Mouse (Mus musculus) ovary, postnatal 14 days (tissue): ENCODE results near the gene Sprr2a3.
"Not testable (repeated sequence)": the region's sequence is repeated elsewhere in the genome, so short reads cannot be mapped to it uniquely, and the experiment has no call there.

Experiments used
- DNase-seq: peaks from one replicate; pipeline ENCODE4 v3.0.0; 2022; ENCODE audit warnings: low spot score

The Sprr2a3 gene

GRCm38 (mm10) chr3:92285101-92285500, at the start of gene Sprr2a3:
Gene Sprr2a3, plus strand, starts transcription at chr3:92285417.
- not testable (repeated sequence) for DNase-seq

- not testable (repeated sequence) for DNase-seq
Observed at GRCm38 (mm10) chr3:92236463-92237189, 48.6 kb upstream of the Sprr2a3 start.

GRCm38 (mm10) chr3:92238736-92239135, 46.5 kb upstream of the Sprr2a3 start:
- DNase-seq: not testable (repeated sequence)

- not testable (repeated sequence) for DNase-seq
Observed at GRCm38 (mm10) chr3:92239197-92239596, 46.0 kb upstream of the Sprr2a3 start.

- DNase-seq: not testable (repeated sequence)
Observed at GRCm38 (mm10) chr3:92244833-92245232, 40.4 kb upstream of the Sprr2a3 start.

GRCm38 (mm10) chr3:92246245-92246644, 39.0 kb upstream of the Sprr2a3 start:
- DNase-seq: not testable (repeated sequence)

GRCm38 (mm10) chr3:92248494-92248893, 36.7 kb upstream of the Sprr2a3 start:
- DNase-seq: not testable (repeated sequence)

GRCm38 (mm10) chr3:92250450-92250849, 34.8 kb upstream of the Sprr2a3 start:
- DNase-seq: not testable (repeated sequence)

GRCm38 (mm10) chr3:92253860-92254259, 31.4 kb upstream of the Sprr2a3 start:
- not testable (repeated sequence) for DNase-seq

- not testable (repeated sequence) for DNase-seq
Observed at GRCm38 (mm10) chr3:92258526-92258925, 26.7 kb upstream of the Sprr2a3 start.

GRCm38 (mm10) chr3:92263462-92263861, 21.8 kb upstream of the Sprr2a3 start:
- not testable (repeated sequence) for DNase-seq

GRCm38 (mm10) chr3:92271414-92271985, 13.7 kb upstream of the Sprr2a3 start:
- not testable (repeated sequence) for DNase-seq

GRCm38 (mm10) chr3:92273504-92273903, 11.7 kb upstream of the Sprr2a3 start:
- DNase-seq: not testable (repeated sequence)

- not testable (repeated sequence) for DNase-seq
Observed at GRCm38 (mm10) chr3:92274018-92274417, 11.2 kb upstream of the Sprr2a3 start.

- DNase-seq: not testable (repeated sequence)
Observed at GRCm38 (mm10) chr3:92279663-92280062, 5.6 kb upstream of the Sprr2a3 start.

GRCm38 (mm10) chr3:92280963-92281606, 4.1 kb upstream of the Sprr2a3 start:
- DNase-seq: not testable (repeated sequence)

- DNase-seq: not testable (repeated sequence)
Observed at GRCm38 (mm10) chr3:92288489-92288888, 3.3 kb downstream of the Sprr2a3 start.

- DNase-seq: no peak
Observed at GRCm38 (mm10) chr3:92307406-92307805, 22.2 kb downstream of the Sprr2a3 start.

GRCm38 (mm10) chr3:92316320-92316719, 31.1 kb downstream of the Sprr2a3 start, which contains the start of gene Sprr2b:
Gene Sprr2b, plus strand, starts transcription at chr3:92316620.
- DNase-seq: no peak

GRCm38 (mm10) chr3:92317384-92317783, 32.2 kb downstream of the Sprr2a3 start:
- DNase-seq: no peak

- no peak for DNase-seq
Observed at GRCm38 (mm10) chr3:92336278-92336677, 51.1 kb downstream of the Sprr2a3 start.

GRCm38 (mm10) chr3:92338840-92339239, 53.6 kb downstream of the Sprr2a3 start, which contains the start of gene Sprr2d:
Gene Sprr2d, plus strand, starts transcription at chr3:92339140.
- no peak for DNase-seq
